Mouse (Mus musculus) MEL (cell line): ENCODE measurements around the gene Prr5. TPM values are rescaled to one million over a fixed set of nuclear protein-coding genes. Genes with fewer than 3 reads are reported as not detected.

Source experiments
- DNase-seq: peaks from one replicate; pipeline ENCODE4 v3.0.0; 2011; ENCODE audit warnings: low read depth, low spot score
- H3K27ac ChIP-seq: 2 replicates; pipeline ENCODE4 v1.5.1; 2012; ENCODE audit warnings: low read depth, mild to moderate bottlenecking, control low read depth, low read length, moderate library complexity; ENCODE audit not compliant: control insufficient read depth
- H3K27me3 ChIP-seq, 2 experiments: fragments of 150-350 bp in 1 of 2; sonication (generic) in 1 of 2; 2 replicates each; pipeline ENCODE4 v1.6.1; 2012; ENCODE audit warnings: low read length in 2 of 2, mild to moderate bottlenecking in 2 of 2, improper control_type of control experiment in 1 of 2, moderate library complexity in 1 of 2; ENCODE audit not compliant: insufficient read depth in 2 of 2, control insufficient read depth in 1 of 2
- H3K36me3 ChIP-seq, 2 experiments: 2 replicates each; pipeline ENCODE4 v1.6.1; 2012 to 2014; ENCODE audit warnings: low read length in 2 of 2, improper control_type of control experiment in 1 of 2, inconsistent platforms in 1 of 2, mild to moderate bottlenecking in 1 of 2; ENCODE audit not compliant: insufficient read depth in 2 of 2, control insufficient read depth in 1 of 2
- H3K4me1 ChIP-seq, 2 experiments: fragments of 150-350 bp in 1 of 2; sonication (generic) in 1 of 2; 2 replicates each; pipeline ENCODE4 v1.6.1; 2012; ENCODE audit warnings: low read length in 2 of 2, improper control_type of control experiment in 1 of 2, mild to moderate bottlenecking in 1 of 2; ENCODE audit not compliant: insufficient read depth in 2 of 2, control insufficient read depth in 1 of 2
- H3K4me3 ChIP-seq, 2 experiments: fragments of 150-350 bp in 1 of 2; sonication (generic) in 1 of 2; 2 replicates each; pipeline ENCODE4 v1.5.1; 2012; ENCODE audit warnings: low read depth in 2 of 2, low read length in 2 of 2, mild to moderate bottlenecking in 2 of 2, moderate library complexity in 2 of 2, control low read depth in 1 of 2, improper control_type of control experiment in 1 of 2; ENCODE audit not compliant: control insufficient read depth in 1 of 2, insufficient read depth in 1 of 2
- H3K79me2 ChIP-seq: 2 replicates; pipeline ENCODE4 v1.6.1; 2012; ENCODE audit warnings: mild to moderate bottlenecking, low read length, moderate library complexity; ENCODE audit not compliant: control insufficient read depth, poor library complexity, insufficient read depth
- H3K9ac ChIP-seq: 2 replicates; pipeline ENCODE4 v1.6.1; 2012; ENCODE audit warnings: low read depth, mild to moderate bottlenecking, control low read depth, low read length, moderate library complexity; ENCODE audit not compliant: control insufficient read depth, poor library complexity, severe bottlenecking
- H3K9me3 ChIP-seq: fragments of 150-350 bp; sonication (generic); replicated peaks from 2 replicates; pipeline ENCODE4 v1.6.1; 2012; ENCODE audit warnings: mild to moderate bottlenecking, low read length, improper control_type of control experiment, moderate library complexity; ENCODE audit not compliant: insufficient read depth
- BHLHE40 ChIP-seq: IDR thresholded peaks from 2 replicates; pipeline ENCODE4 v1.6.1; 2012; ENCODE audit warnings: low read depth, mild to moderate bottlenecking, inconsistent platforms, low read length, improper control_type of control experiment, borderline replicate concordance
- CHD2 ChIP-seq: IDR thresholded peaks from 2 replicates; pipeline ENCODE4 v1.6.1; 2011; ENCODE audit warnings: low read length, improper control_type of control experiment
- CTCF ChIP-seq, 3 experiments: IDR thresholded peaks in 2 of 3; conservative IDR thresholded peaks in 1 of 3; 2 replicates each; pipeline ENCODE4 v1.5.1; 2011 to 2012; ENCODE audit warnings: low read length in 3 of 3, low read depth in 2 of 3, mild to moderate bottlenecking in 2 of 3, improper control_type of control experiment in 1 of 3, inconsistent platforms in 1 of 3, mixed read lengths in 1 of 3, moderate library complexity in 1 of 3; ENCODE audit not compliant: control insufficient read depth in 1 of 3, insufficient read depth in 1 of 3, poor library complexity in 1 of 3, severe bottlenecking in 1 of 3
- ETS1 ChIP-seq: IDR thresholded peaks from 2 replicates; pipeline ENCODE4 v1.6.1; 2012; ENCODE audit warnings: low read depth, mild to moderate bottlenecking, inconsistent platforms, low read length, improper control_type of control experiment, moderate library complexity
- GATA1 ChIP-seq: IDR thresholded peaks from 2 replicates; pipeline ENCODE4 v1.6.1; 2011; ENCODE audit warnings: low read depth, low read length, improper control_type of control experiment
- JUND ChIP-seq: IDR thresholded peaks from 2 replicates; pipeline ENCODE4 v1.6.1; 2011; ENCODE audit warnings: low read depth, mild to moderate bottlenecking, improper control_type of control experiment, low read length
- KAT2A ChIP-seq: conservative IDR thresholded peaks from 2 replicates; pipeline ENCODE4 v1.6.1; 2012; ENCODE audit warnings: low read depth, low read length, improper control_type of control experiment, inconsistent platforms
- MAFK ChIP-seq: IDR thresholded peaks from 2 replicates; pipeline ENCODE4 v1.6.1; 2011; ENCODE audit warnings: low read depth, mild to moderate bottlenecking, low read length, improper control_type of control experiment, borderline replicate concordance
- MAX ChIP-seq: IDR thresholded peaks from 2 replicates; pipeline ENCODE4 v1.6.1; 2011; ENCODE audit warnings: low read length, improper control_type of control experiment
- MAZ ChIP-seq: IDR thresholded peaks from 2 replicates; pipeline ENCODE4 v1.6.1; 2012; ENCODE audit warnings: low read depth, mild to moderate bottlenecking, inconsistent platforms, low read length, improper control_type of control experiment
- MXI1 ChIP-seq: IDR thresholded peaks from 2 replicates; pipeline ENCODE4 v1.6.1; 2011; ENCODE audit warnings: mild to moderate bottlenecking, low read depth, low read length, improper control_type of control experiment
- MYB ChIP-seq: IDR thresholded peaks from 2 replicates; pipeline ENCODE4 v1.6.1; 2011; ENCODE audit warnings: mild to moderate bottlenecking, low read depth, low read length, improper control_type of control experiment
- NELFE ChIP-seq: IDR thresholded peaks from 2 replicates; pipeline ENCODE4 v1.6.1; 2011; ENCODE audit warnings: low read depth, low read length, improper control_type of control experiment
- POLR2A ChIP-seq, 2 experiments: IDR thresholded peaks; 2 replicates each; pipeline ENCODE4 v1.6.1; 2011 to 2012; ENCODE audit warnings: low read length in 2 of 2, mild to moderate bottlenecking in 2 of 2, control low read depth in 1 of 2, improper control_type of control experiment in 1 of 2, low read depth in 1 of 2, moderate library complexity in 1 of 2; ENCODE audit not compliant: control insufficient read depth in 1 of 2, insufficient read depth in 1 of 2, poor library complexity in 1 of 2
- RCOR1 ChIP-seq: IDR thresholded peaks from 2 replicates; pipeline ENCODE4 v1.6.1; 2012; ENCODE audit warnings: low read depth, mild to moderate bottlenecking, inconsistent platforms, low read length, improper control_type of control experiment
- SMC3 ChIP-seq: IDR thresholded peaks from 2 replicates; pipeline ENCODE4 v1.6.1; 2011; ENCODE audit warnings: low read depth, low read length, improper control_type of control experiment
- TAL1 ChIP-seq: IDR thresholded peaks from 2 replicates; pipeline ENCODE4 v1.6.1; 2012; ENCODE audit warnings: mild to moderate bottlenecking, inconsistent platforms, low read length, moderate library complexity, mixed read lengths
- TBP ChIP-seq: IDR thresholded peaks from 2 replicates; pipeline ENCODE4 v1.8.0; 2011; ENCODE audit warnings: low read depth, low read length, improper control_type of control experiment
- TCF12 ChIP-seq: IDR thresholded peaks from 2 replicates; pipeline ENCODE4 v1.6.1; 2014; ENCODE audit warnings: low read depth, mild to moderate bottlenecking, inconsistent platforms, low read length, improper control_type of control experiment, moderate library complexity
- ZC3H11A ChIP-seq: IDR thresholded peaks from 2 replicates; pipeline ENCODE4 v1.6.1; 2012; ENCODE audit warnings: low read depth, mild to moderate bottlenecking, inconsistent platforms, low read length, improper control_type of control experiment
- ZKSCAN1 ChIP-seq: IDR thresholded peaks from 2 replicates; pipeline ENCODE4 v1.6.1; 2012; ENCODE audit warnings: low read depth, mild to moderate bottlenecking, inconsistent platforms, low read length, improper control_type of control experiment, moderate library complexity
- ZNF384 ChIP-seq: IDR thresholded peaks from 2 replicates; pipeline ENCODE4 v1.6.1; 2012; ENCODE audit warnings: low read depth, mild to moderate bottlenecking, inconsistent platforms, low read length, improper control_type of control experiment
- polyA plus RNA-seq, 2 experiments: library from polyadenylated mRNA; stranded (reverse) in 1 of 2; unstranded in 1 of 2; fragments of >175 nt in 1 of 2; fragments of >200 nt in 1 of 2; gene quantifications; 2 replicates each; pipeline versions ENCODE4 v1.2.1 to v1.2.4; 2012; ENCODE audit warnings: low replicate concordance in 2 of 2, low read depth in 1 of 2; ENCODE audit not compliant: insufficient read length in 2 of 2, insufficient read depth in 1 of 2, missing spikeins in 1 of 2
- total RNA-seq: library from RNA; depleted of rRNA; stranded (reverse); fragments of 300-350 nt; gene quantifications from 2 replicates; pipeline ENCODE4 v1.2.3, GENCODE M21; 2012; rRNA removed

Prr5 gene
- total RNA-seq, result not detected in 2 replicates
- polyA plus RNA-seq, result not detected

- H3K4me1 ChIP-seq, result no peaks in the 10 kb centered on the region
- TF ChIP-seq CTCF (IDR thresholded peaks at IDR 0.05 in 2 of 3, conservative IDR thresholded peaks at IDR 0.05 in 1 of 3; ENCODE audit: control insufficient read depth in 1 of 3, insufficient read depth in 1 of 3, low read depth in 2 of 3, low read length in 3 of 3, poor library complexity in 1 of 3, severe bottlenecking in 1 of 3), result no peak
- no peak for TF ChIP-seq TAL1
- no peak for TF ChIP-seq MYB
- no peak for TF ChIP-seq MAFK
- TF ChIP-seq TCF12, result no peak
- no peak for TF ChIP-seq NELFE
- no peak for TF ChIP-seq ZNF384
- no peak for TF ChIP-seq CHD2
- TF ChIP-seq TBP, result no peak
- no peaks in the 10 kb centered on the region; a peak in 1 of 4 replicates for H3K27me3 ChIP-seq
- no peak within 1 kb of the TSS for H3K4me3 ChIP-seq
- no peaks in the 10 kb centered on the region for H3K36me3 ChIP-seq
- no peaks in the 10 kb centered on the region for H3K79me2 ChIP-seq
- no peak within 1 kb of the TSS for H3K9ac ChIP-seq
- no peak for DNase-seq
- H3K27ac ChIP-seq, result no peak within 1 kb of the TSS
- no peaks in the 10 kb centered on the region for H3K9me3 ChIP-seq
These were observed at the start of gene Prr5 for GRCm38 (mm10) chr15:84668938-84669747. TSS of gene Prr5 (plus strand) at chr15:84669620.

DNA sequence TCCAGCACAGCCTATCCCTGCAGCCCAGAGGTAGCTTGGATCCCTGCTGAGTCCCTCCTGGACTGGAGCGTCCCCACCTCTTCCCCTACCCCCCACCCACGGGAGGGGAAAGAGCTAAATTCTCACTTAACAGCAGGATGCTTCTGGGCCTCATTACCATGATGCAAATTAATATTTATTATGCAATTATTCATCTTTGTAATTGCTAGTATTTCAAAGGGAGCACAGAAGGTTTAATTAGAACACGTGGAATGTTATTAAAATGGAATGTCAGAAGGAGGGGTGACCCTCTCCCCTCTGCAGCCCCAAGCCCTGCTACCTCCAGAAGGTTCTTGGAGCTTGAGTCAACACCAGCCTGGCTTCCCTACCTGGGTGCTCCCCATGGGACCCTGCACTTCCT is 49.4 kb upstream of the Prr5 start:
- H3K9me3 ChIP-seq, result no peaks in the 10 kb centered on the region
- TF ChIP-seq TAL1 (no peak), NELFE (no peak), POLR2A (IDR thresholded peaks at IDR 0.05; ENCODE audit: control insufficient read depth in 1 of 2, insufficient read depth in 1 of 2, low read depth in 1 of 2, low read length in 2 of 2, poor library complexity in 1 of 2) (no peak), MAFK (no peak), TBP (no peak), BHLHE40 (no peak)
- TF ChIP-seq, all 39 proteins: peak for 0
- Histone ChIP-seq H3K4me3 (no peak overlapping the region), H3K9ac (no peak overlapping the region), H3K27ac (no peak overlapping the region), H3K36me3 (no peaks in the 10 kb centered on the region), H3K27me3 (no peaks in the 10 kb centered on the region), H3K4me1 (no peaks in the 10 kb centered on the region), H3K79me2 (no peaks in the 10 kb centered on the region)
- no peak for DNase-seq

- Histone ChIP-seq H3K36me3 (no peaks in the 10 kb centered on the region), H3K9me3 (no peaks in the 10 kb centered on the region), H3K79me2 (no peaks in the 10 kb centered on the region), H3K4me1 (no peaks in the 10 kb centered on the region), H3K27ac (no peak overlapping the region), H3K27me3 (no peaks in the 10 kb centered on the region), H3K9ac (no peak overlapping the region), H3K4me3 (no peak overlapping the region)
- TF ChIP-seq TCF12, result no peak
- TF ChIP-seq JUND, result no peak
- no peak for TF ChIP-seq ETS1
- no peak for TF ChIP-seq MAX
- no peak for TF ChIP-seq MAZ
- no peak for TF ChIP-seq ZC3H11A
- TF ChIP-seq KAT2A, result no peak
- TF ChIP-seq ZKSCAN1, result no peak
- TF ChIP-seq GATA1, result no peak
- TF ChIP-seq BHLHE40, result no peak
- TF ChIP-seq RCOR1, result no peak
- TF ChIP-seq TAL1, result no peak
- no peak for TF ChIP-seq MXI1
- TF ChIP-seq SMC3, result no peak
- TF ChIP-seq MYB, result no peak
- DNase-seq, result no peak
These were observed 47.5 kb upstream of the Prr5 start for GRCm38 (mm10) chr15:84621722-84622428.
